Mouse (Mus musculus): ENCODE measurements around the gene Clpp. TPM values are rescaled to one million over a fixed set of nuclear protein-coding genes. Genes with fewer than 3 reads are reported as not detected.
A peak's percentile ranks its signal among the peaks of the same experiment; 100 is the strongest.

Gene Clpp
- 121 and 136 TPM in 2 replicates for polyA plus RNA-seq (2016; fragmentation: Nextera tagmentation; extraction: Ambion mirVana)

GRCm38 (mm10) chr17:56990115-56990746 is at the start of gene Clpp:
Gene Clpp, plus strand, starts transcription at chr17:56990305.
- H3K27me3 ChIP-seq: no peaks in the 10 kb centered on the region
- peak within 1 kb of the TSS; percentile 76 for H3K4me2 ChIP-seq (replicated peaks)
- under 1% methylated on average over 52 of the region's 52 CpGs for WGBS
- ATAC-seq (ENCODE audit: low FRiP score): peak; percentile 97
- no peaks in the 10 kb centered on the region for H3K9me3 ChIP-seq (replicated peaks)
- H3K4me3 ChIP-seq: peak within 1 kb of the TSS; percentile 76
- peak within 1 kb of the TSS; percentile 90 for H3K9ac ChIP-seq
- peaks cover 33% of the 10 kb centered on the region for H3K36me3 ChIP-seq
- peak within 1 kb of the TSS; percentile 79 for H3K27ac ChIP-seq
- peaks cover 7% of the 10 kb centered on the region for H3K4me1 ChIP-seq

DNA sequence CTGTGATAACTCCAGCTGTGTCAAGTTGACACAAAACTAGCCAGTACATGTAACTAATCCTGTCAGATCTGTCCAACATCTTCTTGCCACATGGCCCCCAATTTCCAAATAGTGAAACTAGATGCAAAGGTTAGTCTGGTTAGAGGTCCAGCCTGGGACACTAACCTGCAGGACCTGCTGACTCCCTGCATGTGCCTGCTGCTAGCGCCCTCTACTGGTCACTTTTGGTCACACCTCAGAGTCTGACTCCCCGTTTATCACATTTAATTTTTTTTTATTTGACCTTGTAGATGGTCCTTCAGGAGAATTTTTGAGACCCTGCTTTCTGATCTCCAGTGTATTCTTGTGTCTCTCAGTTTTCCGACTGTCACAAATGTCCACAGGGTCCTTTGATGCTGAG is 39.2 kb upstream of the Clpp start:
- no peak overlapping the region for H3K4me2 ChIP-seq (replicated peaks)
- H3K9me3 ChIP-seq (replicated peaks): no peaks in the 10 kb centered on the region
- no peaks in the 10 kb centered on the region; the same call in 1 of the 2 replicates for H3K27me3 ChIP-seq
- no peak overlapping the region for H3K4me3 ChIP-seq
- H3K4me1 ChIP-seq: no peaks in the 10 kb centered on the region
- H3K36me3 ChIP-seq: no peaks in the 10 kb centered on the region
- H3K9ac ChIP-seq: no peak overlapping the region
- H3K27ac ChIP-seq: no peak overlapping the region
- 15% methylated on average over 3 of the region's 3 CpGs for WGBS
- ATAC-seq (ENCODE audit: low FRiP score): no peak

DNA sequence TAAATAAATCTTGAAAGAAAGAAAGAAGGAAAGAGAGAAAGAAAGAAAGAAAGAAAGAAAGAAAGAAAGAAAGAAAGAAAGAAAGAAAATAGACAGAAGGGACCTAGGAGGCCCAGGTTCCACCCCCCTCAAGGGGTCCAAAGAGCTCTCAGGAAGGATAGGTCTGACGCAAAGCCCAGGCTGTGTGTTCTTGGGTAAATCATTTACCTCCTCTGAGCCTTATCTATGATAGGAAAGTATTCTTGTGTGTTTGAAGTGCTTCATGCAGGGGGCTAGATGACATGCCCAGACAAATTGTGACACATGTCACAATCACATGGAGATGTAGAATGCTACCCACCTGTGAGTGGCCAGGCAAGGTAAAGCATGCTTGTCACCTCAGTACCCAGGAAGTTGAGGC is 37.5 kb upstream of the Clpp start:
- Histone ChIP-seq H3K4me2 (replicated peaks) (no peak overlapping the region), H3K4me3 (no peak overlapping the region), H3K4me1 (no peaks in the 10 kb centered on the region), H3K9ac (no peak overlapping the region), H3K27ac (no peak overlapping the region), H3K36me3 (no peaks in the 10 kb centered on the region), H3K9me3 (replicated peaks) (no peaks in the 10 kb centered on the region), H3K27me3 (no peaks in the 10 kb centered on the region; the same call in 1 of the 2 replicates)
- 83% methylated on average over 1 of the region's 1 CpGs for WGBS
- no peak for ATAC-seq (ENCODE audit: low FRiP score)

GRCm38 (mm10) chr17:56954871-56955270 is 35.2 kb upstream of the Clpp start:
- Histone ChIP-seq H3K4me3 (no peak overlapping the region), H3K4me2 (replicated peaks) (no peak overlapping the region), H3K36me3 (no peaks in the 10 kb centered on the region), H3K27ac (no peak overlapping the region), H3K4me1 (no peaks in the 10 kb centered on the region), H3K9ac (no peak overlapping the region), H3K27me3 (no peaks in the 10 kb centered on the region; the same call in 1 of the 2 replicates), H3K9me3 (replicated peaks) (no peaks in the 10 kb centered on the region)
- WGBS: 86% methylated on average over 7 of the region's 7 CpGs
- ATAC-seq (ENCODE audit: low FRiP score): no peak

DNA sequence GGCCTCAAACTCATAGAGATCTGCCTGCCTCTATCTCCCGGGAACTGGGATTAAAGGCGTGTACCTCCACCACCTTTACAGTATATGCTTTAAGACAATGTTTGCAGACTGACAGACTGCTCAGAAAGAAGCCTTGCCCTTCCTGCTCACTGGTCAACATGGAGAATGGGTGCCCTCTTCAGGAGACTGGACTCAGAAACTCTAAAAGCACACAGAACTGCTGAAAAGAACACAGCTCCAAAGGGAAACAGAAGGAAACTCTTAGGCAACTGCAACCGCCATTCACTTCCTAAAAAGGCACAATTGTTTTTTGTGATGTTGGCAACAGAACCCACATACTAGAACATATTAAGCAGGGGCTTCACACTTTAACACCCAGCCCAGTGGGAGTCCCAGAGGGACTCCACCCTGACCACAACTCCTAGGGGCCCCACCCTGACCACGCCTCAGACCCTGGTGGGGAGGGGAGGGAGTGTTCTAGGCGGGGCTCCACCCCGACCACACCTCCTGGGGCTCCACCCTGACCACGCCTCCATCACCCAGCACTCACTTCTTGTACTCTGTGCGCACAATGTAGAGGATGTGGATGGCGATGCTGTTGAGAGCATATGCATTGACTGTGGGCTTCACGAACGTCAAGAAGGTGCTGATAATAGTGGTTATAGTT is 32.2 kb upstream of the Clpp start:
- no peak overlapping the region for H3K27ac ChIP-seq
- no peaks in the 10 kb centered on the region for H3K4me1 ChIP-seq
- H3K4me3 ChIP-seq: no peak overlapping the region
- no peak overlapping the region for H3K4me2 ChIP-seq (replicated peaks)
- WGBS: 26% methylated on average over 11 of the region's 11 CpGs
- H3K36me3 ChIP-seq: no peaks in the 10 kb centered on the region
- no peak overlapping the region for H3K9ac ChIP-seq
- ATAC-seq (ENCODE audit: low FRiP score): no peak
- H3K27me3 ChIP-seq: no peaks in the 10 kb centered on the region; the same call in 1 of the 2 replicates
- H3K9me3 ChIP-seq (replicated peaks): no peaks in the 10 kb centered on the region

DNA sequence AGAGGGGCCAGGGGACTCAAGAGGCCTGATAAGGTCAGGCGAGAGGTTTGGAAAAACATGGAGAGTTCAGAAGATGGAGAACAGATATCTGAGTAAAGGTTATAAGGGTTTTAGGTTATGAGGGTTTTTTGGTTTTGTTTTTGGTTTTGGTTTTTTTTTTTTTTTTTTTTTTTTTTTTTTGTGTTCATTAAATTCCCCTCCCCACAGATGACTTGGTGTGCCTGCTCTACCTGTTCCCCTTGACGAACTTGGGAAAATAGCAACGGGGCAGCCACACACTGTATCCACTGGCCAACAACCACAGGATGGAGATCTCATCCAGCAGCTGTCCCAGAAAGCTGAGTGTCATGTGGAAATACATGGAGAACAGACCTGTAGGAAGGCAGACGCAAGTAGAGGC is 31.4 kb upstream of the Clpp start:
- Histone ChIP-seq H3K9me3 (replicated peaks) (no peaks in the 10 kb centered on the region), H3K9ac (no peak overlapping the region), H3K4me1 (no peaks in the 10 kb centered on the region), H3K36me3 (no peaks in the 10 kb centered on the region), H3K27me3 (no peaks in the 10 kb centered on the region; the same call in 1 of the 2 replicates), H3K4me3 (no peak overlapping the region), H3K27ac (no peak overlapping the region), H3K4me2 (replicated peaks) (no peak overlapping the region)
- 79% methylated on average over 4 of the region's 4 CpGs for WGBS
- ATAC-seq (ENCODE audit: low FRiP score): no peak

GRCm38 (mm10) chr17:56961880-56962279 is 28.2 kb upstream of the Clpp start:
- WGBS: 91% methylated on average over 4 of the region's 4 CpGs
- Histone ChIP-seq H3K9me3 (replicated peaks) (no peaks in the 10 kb centered on the region), H3K4me3 (no peak overlapping the region), H3K27ac (no peak overlapping the region), H3K27me3 (no peaks in the 10 kb centered on the region), H3K4me2 (replicated peaks) (no peak overlapping the region), H3K9ac (no peak overlapping the region), H3K36me3 (no peaks in the 10 kb centered on the region), H3K4me1 (no peaks in the 10 kb centered on the region)
- ATAC-seq (ENCODE audit: low FRiP score): no peak

GRCm38 (mm10) chr17:56962642-56963405 is 27.3 kb upstream of the Clpp start:
- Histone ChIP-seq H3K36me3 (no peaks in the 10 kb centered on the region), H3K4me2 (replicated peaks) (no peak overlapping the region), H3K27me3 (no peaks in the 10 kb centered on the region), H3K9ac (no peak overlapping the region), H3K9me3 (replicated peaks) (no peaks in the 10 kb centered on the region), H3K4me1 (no peaks in the 10 kb centered on the region), H3K4me3 (no peak overlapping the region), H3K27ac (no peak overlapping the region)
- WGBS: 82% methylated on average over 5 of the region's 5 CpGs
- no peak for ATAC-seq (ENCODE audit: low FRiP score)

- Histone ChIP-seq H3K27me3 (no peaks in the 10 kb centered on the region), H3K4me1 (no peaks in the 10 kb centered on the region), H3K4me2 (replicated peaks) (no peak overlapping the region), H3K27ac (no peak overlapping the region), H3K4me3 (no peak overlapping the region), H3K9ac (no peak overlapping the region), H3K9me3 (replicated peaks) (no peaks in the 10 kb centered on the region), H3K36me3 (no peaks in the 10 kb centered on the region)
- ATAC-seq (ENCODE audit: low FRiP score): no peak
- WGBS: 75% methylated on average over 6 of the region's 6 CpGs
Measured at GRCm38 (mm10) chr17:56963646-56964045, 26.5 kb upstream of the Clpp start.

DNA sequence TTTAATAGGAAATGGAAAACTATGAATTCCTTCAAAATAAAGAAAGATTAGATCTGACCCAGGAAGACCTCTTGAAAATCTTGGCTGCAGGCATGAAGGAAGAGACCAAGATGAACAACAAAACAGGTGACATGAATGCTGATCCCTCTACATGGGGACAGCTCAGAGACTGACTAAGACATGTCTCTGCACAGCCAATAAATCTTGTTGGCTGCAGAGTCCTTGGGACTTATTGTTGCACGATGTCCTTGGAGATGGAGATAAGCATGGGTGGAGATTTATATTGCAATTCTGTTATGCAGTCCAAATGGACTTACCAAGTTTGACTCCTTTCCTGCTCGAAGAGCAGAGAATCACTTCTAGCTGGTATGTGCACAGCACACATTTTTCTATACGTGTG is 20.8 kb upstream of the Clpp start:
- Histone ChIP-seq H3K27me3 (peaks cover 2% of the 10 kb centered on the region; the same call in 1 of the 2 replicates), H3K4me2 (replicated peaks) (no peak overlapping the region), H3K4me3 (no peak overlapping the region), H3K9ac (no peak overlapping the region), H3K36me3 (no peaks in the 10 kb centered on the region), H3K9me3 (replicated peaks) (no peaks in the 10 kb centered on the region), H3K27ac (no peak overlapping the region), H3K4me1 (no peaks in the 10 kb centered on the region)
- no peak for ATAC-seq (ENCODE audit: low FRiP score)
- 80% methylated on average over 3 of the region's 3 CpGs for WGBS

DNA sequence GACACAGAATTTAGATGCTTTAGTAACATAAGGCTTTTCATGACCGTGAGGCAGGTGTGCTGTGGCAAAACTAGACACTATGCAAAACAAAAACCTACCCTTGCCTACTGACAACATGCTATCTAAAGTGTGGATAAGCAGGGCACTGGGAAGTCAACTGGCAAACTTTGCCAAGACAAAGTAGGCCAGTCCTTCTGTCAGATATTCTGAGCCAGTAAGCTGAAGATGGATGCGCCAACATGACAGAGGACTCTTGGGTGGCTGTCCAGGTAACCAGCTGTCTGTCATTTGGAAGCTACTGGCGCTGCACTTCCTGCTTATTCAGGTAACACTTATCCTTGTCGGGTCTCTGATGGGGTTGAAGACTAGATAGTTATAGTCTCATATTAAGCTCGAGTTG is 20.0 kb upstream of the Clpp start:
- H3K9ac ChIP-seq: no peak overlapping the region
- WGBS: 65% methylated on average over 5 of the region's 5 CpGs

GRCm38 (mm10) chr17:56973956-56974707 is 16.0 kb upstream of the Clpp start:
- WGBS: 67% methylated on average over 14 of the region's 14 CpGs
- Histone ChIP-seq H3K4me3 (no peak overlapping the region), H3K4me1 (no peaks in the 10 kb centered on the region), H3K36me3 (no peaks in the 10 kb centered on the region), H3K27me3 (peaks cover 2% of the 10 kb centered on the region; the same call in 1 of the 2 replicates), H3K9ac (no peak overlapping the region), H3K27ac (no peak overlapping the region), H3K9me3 (replicated peaks) (no peaks in the 10 kb centered on the region), H3K4me2 (replicated peaks) (no peak overlapping the region)
- ATAC-seq (ENCODE audit: low FRiP score): no peak

More for the DNA sequence above, 20.0 kb upstream of the Clpp start:
- Histone ChIP-seq H3K27ac (no peak overlapping the region), H3K4me3 (no peak overlapping the region), H3K9me3 (replicated peaks) (no peaks in the 10 kb centered on the region), H3K36me3 (no peaks in the 10 kb centered on the region), H3K4me2 (replicated peaks) (no peak overlapping the region), H3K4me1 (no peaks in the 10 kb centered on the region), H3K27me3 (peaks cover 2% of the 10 kb centered on the region; the same call in 1 of the 2 replicates)
- no peak for ATAC-seq (ENCODE audit: low FRiP score)
